Mouse (Mus musculus): ENCODE data around the gene Gpd1l. TPM values are rescaled to one million over a fixed set of nuclear protein-coding genes. Genes with fewer than 3 reads are reported as not detected.

The Gpd1l gene
- polyA plus RNA-seq, 2 experiments from 2014 or later: 16.7 to 19.0 TPM

- no peak for ATAC-seq
Measured at GRCm38 (mm10) chr9:114925571-114925970, 8.2 kb downstream of the Gpd1l start.

GRCm38 (mm10) chr9:114925039-114925438 lies 8.7 kb downstream of the Gpd1l start:
- ATAC-seq: no peak

DNA sequence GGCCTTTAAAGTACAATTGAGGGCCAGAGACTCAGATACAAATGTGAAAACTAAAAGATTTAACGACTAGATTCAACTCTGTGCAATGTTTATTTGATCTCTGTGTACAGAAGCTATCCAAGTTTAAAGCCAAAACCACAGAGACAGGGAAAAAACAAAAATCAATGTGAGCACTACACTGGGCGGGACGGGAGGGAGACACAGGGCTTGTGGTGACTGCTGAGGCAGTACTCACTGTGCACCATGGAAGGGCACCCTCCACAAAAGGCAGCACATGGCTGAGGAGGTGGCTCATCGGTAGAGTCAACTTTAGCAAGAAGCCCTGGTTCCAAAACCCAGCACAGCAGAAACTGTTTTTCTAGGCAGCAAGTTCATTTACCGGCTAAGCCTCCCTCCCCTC lies 9.3 kb downstream of the Gpd1l start:
- ATAC-seq: no peak

DNA sequence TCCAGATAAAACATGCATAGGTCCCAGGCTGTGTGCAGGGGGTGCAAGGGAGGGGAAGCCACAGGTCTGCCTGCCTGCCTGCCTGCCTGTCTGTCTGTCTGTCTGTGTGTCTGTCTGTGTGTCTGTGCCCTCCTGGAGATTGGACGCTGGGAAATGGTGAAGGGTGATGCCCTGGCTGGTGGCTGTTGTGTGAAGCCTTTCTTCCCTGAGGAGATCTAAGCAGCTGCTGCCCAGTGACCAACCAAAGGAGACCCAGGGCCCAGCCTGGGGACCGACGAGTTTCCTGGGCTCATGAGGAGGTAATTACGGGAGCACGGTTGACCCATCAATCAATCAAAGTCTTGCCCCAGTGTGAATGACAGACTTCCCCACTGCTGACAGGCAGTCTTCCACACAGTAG lies 11.6 kb downstream of the Gpd1l start:
- no peak for ATAC-seq

GRCm38 (mm10) chr9:114921352-114922081 lies 12.3 kb downstream of the Gpd1l start:
- ATAC-seq: no peak

DNA sequence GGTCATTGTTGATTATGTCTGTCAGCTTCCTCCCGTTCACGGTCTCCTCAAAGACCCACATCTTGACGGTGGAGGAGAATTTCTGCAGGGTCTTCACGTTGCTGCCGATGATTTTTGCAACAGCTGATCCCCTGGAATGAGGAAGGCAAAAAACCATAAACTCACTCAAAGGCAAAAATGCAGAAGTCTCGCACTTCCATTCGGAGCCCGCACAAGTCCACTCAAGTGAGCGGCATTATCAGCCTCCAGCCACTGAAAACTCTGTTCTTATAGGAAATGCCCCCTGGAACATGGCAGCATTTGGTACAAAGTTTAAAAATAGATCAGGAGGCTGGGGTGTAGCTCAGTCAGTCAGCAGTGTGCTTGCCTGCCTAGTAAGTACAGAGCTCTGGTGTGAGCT lies 13.2 kb downstream of the Gpd1l start:
- ATAC-seq: no peak

- ATAC-seq: no peak
Measured at GRCm38 (mm10) chr9:114912680-114913649, 20.8 kb downstream of the Gpd1l start.

DNA sequence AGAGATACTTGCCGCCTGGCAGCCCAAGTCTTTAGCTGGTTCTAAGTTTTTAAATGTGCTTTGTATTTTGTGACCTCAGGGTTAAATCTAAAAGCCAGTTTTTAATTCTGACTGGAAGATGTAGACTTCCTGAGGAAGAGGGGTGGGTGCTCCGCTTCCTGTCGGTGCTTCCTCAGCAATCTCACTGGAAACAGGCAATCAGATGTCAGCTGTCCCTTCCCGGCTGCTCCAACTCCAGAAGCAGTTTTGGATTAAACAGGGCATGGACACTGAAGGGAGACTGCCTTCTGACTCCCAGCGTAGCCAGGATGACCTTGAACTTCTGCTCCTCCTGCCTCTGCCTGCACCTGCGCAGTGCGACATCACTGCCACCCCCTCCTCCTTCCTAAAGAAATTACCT lies 26.3 kb downstream of the Gpd1l start:
- no peak for ATAC-seq

DNA sequence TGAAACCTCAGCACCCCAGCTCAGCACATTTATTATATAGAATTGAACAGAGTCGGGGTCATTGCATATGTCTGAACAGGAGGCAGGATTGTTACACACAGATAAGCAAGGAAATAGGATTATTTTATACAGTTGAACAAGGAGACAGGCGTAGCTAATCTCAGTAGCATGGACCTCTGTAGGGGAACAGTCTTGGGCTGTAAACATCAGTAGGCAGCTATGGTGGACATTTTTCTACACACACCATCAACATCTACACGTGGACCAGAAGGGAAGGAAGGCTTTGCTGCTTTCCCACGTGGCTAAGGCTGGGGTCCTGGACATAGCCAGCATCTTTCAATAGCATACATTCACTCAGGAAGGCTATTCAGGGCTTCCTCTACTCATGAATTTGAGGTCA lies 37.9 kb downstream of the Gpd1l start:
- no peak for ATAC-seq

- ATAC-seq: no peak
Measured at GRCm38 (mm10) chr9:114892974-114893373, 40.8 kb downstream of the Gpd1l start.

- ATAC-seq: no peak
Measured at GRCm38 (mm10) chr9:114890377-114890776, 43.4 kb downstream of the Gpd1l start.

DNA sequence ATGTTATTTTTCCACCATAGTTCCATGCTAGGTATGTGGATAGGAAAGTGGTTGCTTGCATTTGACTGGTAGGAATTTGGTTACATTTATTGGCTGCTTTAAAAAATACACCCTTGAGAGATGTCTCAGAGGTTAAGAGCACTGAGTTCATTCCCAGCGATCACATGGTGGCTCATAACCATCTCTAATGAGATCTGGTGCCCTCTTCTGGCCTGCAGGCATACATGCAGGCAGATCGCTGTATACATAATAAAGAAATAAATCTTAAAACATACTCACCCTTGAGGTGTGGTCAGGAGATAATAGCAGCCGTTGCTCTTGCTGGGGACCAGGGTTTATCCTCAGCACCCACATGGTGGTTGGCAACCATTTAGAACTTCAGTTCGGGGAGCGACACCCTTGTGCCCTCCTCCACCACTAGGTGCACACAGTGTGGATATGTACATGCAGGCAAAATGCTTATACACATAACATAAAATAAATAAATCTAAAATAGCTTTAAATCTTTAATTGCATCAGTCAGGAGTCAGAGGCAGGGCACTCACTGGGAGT lies 44.9 kb downstream of the Gpd1l start:
- no peak for ATAC-seq

DNA sequence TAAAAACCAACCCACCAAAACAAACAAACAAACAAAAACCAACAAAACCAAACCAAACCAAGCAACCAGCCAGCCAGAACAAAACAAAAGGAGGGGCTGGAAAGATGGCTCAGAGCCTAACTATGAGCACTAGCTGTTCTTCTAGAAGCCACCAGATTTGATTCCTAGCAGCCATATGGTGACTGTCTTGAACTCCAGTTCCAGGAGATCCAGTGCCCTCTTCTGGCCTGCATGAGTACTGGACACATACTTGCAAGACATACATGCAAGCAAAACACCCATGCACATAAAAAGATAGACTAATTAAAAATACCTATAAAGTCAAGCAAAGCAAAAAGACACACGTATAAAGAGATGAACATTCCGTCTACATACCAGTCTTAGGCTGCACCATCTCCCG lies 46.1 kb downstream of the Gpd1l start:
- no peak for ATAC-seq

DNA sequence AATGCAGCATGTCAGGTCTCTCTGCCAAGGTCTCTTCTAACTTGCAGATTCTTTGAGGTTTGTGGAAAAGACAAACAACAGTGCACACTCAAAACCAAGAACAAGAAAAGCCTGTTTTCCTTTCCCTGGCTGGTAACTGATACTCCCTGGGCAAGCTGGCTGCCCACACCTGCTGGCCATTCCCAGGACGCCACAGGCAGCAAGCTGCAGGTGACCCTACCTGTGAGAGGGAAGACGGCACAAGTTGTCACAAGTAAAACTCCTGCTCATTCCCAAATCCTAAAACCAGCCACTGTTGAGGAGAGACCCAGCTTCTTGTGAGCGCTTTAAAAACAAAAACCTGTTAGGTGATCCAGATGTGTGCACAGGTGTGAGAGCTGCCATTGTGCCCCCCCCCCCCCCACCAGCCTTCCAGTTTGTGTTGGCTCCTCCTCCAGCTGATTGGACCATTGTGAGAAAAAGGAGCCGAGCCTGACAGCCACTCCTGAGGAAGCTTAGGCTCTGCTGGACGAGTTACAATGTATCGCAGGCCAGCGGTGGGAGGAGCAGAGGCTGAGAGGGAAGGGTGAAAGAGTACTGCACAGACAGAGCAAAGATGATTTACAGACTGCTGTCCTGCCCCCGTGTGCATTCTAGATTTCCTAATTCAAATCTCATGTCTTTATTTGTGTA lies 47.7 kb downstream of the Gpd1l start:
- no peak for ATAC-seq

- no peak for ATAC-seq
Measured at GRCm38 (mm10) chr9:114885564-114885963, 48.2 kb downstream of the Gpd1l start.

DNA sequence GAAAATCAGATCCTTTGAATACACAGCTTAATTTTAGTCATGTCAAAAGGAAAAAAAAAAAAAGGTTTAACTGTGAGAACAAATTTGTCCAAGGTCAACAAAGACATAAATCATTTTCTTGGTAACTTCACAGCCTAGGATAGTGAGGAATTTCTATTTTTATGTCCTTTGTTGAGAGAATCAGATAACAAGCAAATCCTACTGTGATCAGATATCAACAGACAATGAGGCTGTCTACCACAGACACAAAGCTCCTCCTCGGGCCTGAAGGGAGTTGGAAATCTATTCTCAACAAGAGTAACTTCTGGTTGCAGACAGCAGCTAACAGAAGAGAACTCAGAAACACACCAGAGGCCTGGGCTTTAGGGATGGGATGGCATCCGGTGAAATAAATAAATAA lies 51.8 kb downstream of the Gpd1l start:
- no peak for ATAC-seq

- no peak for ATAC-seq
Measured at GRCm38 (mm10) chr9:114855327-114855726, 78.5 kb downstream of the Gpd1l start.

GRCm38 (mm10) chr9:114854686-114855085 lies 79.1 kb downstream of the Gpd1l start:
- no peak for ATAC-seq

DNA sequence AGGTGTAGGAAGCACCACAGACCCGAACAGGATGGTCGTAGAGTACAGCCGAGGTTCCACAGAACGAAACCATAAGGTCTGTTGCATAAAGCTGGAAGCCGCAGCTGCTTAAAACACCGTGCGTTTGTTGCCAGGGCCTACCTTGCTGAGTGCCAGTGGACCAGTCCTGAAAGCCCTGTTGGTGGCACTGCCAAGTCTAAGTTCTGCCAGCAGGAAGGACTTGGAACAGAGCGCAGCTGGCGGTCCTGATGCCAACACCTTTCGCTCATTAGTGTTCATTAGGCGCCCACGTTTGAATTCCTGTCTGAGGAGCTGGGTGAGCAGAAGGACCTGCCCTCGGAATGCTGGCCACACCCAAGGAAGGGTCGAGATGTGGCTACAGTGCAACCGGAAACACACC lies 80.5 kb downstream of the Gpd1l start:
- no peak for ATAC-seq

DNA sequence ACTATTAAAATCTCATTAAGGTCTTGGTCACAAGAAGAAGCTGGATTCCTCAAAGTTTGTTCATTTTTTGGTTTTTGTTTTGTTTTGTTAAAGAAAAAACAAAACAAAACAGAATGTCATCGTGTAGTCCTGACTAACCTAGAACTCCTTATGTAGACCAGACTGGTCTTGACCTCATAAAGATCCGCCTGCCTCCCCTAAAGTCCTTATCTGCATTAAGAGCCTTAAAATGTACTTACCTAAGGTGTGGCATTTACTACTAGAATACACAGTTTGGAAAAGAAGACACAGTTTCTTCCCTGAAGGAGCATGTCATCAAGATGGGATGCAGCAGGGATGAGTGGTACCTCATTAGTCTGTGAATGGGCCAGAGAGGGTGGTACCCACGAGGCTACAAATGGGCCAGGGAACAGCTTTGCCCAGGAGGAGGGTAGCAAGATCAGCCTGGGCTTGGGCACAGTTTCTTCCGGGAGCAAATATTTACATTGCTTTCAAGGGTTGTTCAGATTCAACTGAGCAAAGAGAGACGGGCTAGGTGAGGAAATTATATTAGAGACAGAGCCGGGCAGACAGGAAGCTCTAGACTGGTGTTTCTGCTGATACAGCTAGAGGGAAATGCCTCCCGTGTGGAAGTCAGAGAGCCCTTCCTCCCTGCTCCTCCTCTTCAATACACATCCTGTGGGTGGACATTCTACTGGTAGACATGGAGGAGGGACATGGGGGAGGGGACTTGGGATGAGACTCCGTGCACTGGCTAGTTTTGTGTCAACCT lies 82.2 kb downstream of the Gpd1l start:
- no peak for ATAC-seq
